Mouse (Mus musculus): ENCODE results near the gene Eef2.

The Eef2 gene

DNA sequence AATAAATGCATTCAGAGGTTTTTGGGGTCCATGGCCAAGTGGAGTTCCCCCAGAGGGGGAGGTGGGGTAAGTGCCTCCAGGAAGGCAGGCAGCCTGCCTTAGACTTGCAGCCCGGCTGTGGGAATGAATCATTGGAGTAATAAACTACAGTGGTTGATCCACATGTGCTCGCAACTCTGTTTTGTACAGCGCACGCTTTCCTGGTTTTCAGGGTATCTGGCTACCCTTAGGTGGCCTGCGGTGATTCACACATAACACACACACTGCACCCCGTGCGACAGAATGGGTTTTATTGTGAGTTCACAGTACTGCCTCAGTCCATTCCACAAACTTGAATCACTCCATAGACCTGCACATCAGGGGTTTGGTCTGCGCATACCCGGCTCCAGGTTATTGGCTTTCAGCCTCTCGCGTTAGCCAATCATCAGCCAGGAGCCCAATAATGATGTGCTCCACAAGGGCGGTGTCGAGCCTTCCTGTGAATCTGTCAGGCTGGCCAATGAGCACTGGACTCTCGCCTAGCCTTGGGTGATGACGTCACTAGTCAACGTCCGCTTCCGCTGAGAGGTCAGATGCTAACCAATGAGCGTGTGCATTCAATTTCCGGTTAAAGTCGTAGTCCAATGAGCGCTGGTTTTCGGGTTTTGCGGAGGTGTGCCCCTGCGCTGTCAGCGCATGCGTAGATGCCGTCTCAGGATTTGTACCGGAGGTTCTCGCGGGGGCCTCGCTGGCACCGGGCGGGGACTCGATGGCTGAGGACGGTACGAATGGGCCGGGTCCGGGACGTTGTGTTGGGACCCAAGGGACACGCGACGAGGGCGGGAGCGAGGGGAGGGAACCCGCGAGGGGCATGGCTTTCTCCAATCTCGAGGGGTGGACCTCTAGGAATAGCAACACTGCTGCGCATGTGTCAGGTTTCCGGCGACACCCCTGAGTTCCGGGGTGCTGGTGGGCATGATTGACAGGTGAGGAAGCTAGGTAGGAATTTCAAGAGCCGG lies 6.2 kb downstream of the Eef2 start, which contains the start of gene Dapk3:
Gene Dapk3 (plus strand): TSS at position 670 of the 998 bp plus-strand sequence.
- peak; percentile 89 to 90 for DNase-seq

DNA sequence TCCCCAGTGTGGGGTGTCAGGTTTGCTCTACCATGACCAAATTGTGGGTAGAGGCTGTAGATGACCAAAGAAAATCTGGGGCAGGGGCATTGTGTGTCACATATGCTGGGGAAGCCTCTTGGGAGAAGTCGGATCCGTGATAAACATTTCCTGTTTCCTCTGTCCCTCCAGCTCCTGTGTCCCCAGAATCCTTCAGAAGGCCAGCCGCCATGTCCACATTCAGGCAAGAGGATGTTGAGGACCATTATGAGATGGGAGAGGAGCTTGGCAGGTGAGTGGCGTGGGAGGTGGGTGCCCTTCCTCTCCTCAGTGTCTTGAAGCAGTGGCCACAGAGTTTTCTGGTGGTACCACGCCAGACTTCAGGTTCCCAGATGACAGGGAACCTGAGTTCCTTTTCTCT lies 7.4 kb downstream of the Eef2 start, which contains the start of gene 4930442H23Rik:
Gene 4930442H23Rik (minus strand): TSS at position 45 of the 400 bp plus-strand sequence.
- DNase-seq: no peak

DNA sequence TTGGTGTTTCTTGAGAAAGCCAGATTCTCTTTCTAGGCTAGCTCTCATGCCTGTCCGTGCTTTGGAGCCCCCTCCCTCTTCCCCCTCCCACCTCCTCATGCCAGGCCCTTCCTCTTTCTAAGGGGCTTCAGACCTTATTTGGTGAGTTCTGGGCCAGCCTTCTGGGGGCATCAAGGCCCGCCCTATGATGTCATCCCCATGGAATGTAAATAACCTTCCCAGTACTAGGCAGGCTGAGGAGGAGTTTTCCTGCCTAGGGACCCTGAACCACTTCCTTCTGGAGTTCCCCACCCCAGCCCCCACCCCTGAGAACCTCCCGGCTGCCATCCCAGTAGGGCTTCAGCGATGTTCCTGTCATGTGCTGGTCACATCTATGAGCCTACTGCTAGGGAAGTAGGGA lies 8.3 kb downstream of the Eef2 start:
- DNase-seq: no peak

DNA sequence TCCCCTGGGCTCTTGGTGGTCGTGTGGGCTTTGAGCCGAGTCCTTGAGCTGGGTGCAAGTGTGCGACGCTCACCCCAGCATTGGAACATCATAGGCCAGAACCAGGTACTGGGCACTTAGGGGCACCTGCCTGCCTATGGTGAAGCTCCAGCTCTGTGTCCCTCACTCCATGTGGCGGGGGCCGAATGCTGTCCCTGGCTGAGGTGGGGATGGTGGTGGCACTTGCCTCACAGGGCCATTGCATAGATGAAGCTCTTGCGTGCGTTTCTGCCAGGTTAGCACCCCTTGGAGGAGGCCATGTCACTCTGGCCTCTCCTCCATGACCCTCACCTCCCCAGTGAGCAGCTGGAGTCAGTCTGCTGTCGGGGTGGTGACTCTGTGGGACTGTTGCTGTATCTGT lies 10.7 kb downstream of the Eef2 start:
- DNase-seq: no peak

DNA sequence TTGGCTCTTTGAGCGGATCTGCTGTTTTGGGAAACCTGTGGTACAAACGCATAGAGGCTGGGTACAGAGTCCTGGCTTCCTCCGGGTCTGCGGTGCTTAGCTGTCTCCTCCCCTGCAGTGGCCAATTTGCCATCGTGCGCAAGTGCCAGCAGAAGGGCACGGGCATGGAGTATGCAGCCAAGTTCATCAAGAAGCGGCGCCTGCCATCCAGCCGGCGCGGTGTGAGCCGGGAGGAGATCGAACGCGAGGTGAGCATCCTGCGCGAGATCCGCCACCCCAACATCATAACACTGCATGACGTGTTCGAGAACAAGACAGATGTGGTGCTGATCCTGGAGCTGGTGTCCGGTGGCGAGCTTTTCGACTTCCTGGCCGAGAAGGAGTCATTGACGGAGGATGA lies 13.4 kb downstream of the Eef2 start:
- DNase-seq: no peak

DNA sequence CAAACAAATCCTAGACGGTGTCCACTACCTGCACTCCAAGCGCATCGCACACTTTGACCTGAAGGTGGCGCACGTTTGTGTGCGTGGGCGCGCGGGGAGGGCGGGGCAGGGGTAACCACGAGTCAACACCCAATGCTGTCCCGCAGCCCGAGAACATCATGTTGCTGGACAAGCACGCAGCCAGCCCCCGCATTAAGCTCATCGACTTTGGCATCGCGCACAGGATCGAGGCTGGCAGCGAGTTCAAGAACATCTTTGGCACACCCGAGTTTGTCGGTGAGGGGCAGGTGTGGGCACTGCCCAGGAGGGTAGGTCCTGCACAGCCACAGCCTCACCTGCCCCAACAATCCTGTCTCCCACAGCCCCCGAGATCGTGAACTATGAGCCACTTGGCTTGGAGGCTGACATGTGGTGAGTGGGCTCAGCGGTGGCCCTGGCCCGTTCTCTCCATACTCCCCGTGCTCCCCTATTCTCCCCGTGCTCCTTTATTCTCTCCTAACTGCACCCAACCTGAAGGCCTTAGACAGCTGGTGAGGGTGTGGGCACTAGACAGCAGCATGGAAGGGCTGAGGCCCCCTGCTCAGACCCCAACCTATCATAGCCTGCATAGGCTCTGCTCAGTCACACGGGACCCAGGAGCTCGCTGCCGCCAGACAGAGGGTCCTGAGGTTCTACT lies 13.9 kb downstream of the Eef2 start:
- DNase-seq: peak in 1 of 2 experiments; percentile 23

DNA sequence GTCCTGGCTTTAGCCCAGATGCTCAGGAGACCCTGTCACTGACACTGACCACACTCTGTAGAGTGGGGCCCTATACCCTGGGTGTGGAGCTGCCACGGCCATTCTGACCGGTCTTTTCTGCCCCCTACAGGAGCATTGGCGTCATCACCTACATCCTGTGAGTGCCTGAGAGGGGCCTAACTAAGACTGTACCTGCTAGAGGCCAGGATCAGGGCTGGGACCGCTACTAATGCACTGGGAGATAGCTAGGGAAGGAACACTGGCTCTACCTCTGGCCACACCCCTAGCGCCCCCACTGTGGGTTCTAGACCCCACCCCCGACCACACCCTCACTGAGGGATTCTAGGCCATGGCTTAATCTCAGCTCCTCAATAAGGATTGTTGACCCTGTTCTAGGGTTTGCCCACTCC lies 14.5 kb downstream of the Eef2 start:
- no peak for DNase-seq

DNA sequence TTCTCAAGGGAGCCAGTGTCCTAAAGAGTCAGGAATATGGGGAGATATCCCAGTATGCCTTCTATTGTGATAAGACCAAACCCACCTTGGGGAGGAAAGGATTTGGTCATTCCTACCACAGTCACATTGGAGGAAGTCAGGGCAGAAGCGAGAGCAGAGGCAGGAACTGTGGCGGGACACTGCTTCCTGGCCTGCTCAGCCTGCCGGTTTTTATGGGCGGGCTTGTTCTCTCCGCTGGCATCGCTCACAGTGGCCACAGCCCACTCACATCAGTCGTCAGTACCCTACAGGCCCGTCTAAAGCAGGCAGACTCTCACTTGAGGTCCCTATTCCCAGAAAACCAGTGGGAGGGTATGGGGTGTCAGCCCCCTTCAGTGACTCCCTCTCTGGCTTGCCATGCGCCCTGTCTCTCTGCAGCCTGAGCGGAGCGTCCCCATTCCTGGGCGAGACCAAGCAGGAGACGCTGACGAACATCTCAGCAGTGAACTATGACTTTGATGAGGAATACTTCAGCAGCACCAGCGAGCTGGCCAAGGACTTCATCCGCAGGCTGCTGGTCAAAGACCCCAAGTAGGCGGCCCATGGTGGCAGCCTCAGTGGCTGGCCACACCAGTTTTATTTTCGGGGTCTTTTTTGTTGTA lies 15.0 kb downstream of the Eef2 start:
- DNase-seq: no peak

DNA sequence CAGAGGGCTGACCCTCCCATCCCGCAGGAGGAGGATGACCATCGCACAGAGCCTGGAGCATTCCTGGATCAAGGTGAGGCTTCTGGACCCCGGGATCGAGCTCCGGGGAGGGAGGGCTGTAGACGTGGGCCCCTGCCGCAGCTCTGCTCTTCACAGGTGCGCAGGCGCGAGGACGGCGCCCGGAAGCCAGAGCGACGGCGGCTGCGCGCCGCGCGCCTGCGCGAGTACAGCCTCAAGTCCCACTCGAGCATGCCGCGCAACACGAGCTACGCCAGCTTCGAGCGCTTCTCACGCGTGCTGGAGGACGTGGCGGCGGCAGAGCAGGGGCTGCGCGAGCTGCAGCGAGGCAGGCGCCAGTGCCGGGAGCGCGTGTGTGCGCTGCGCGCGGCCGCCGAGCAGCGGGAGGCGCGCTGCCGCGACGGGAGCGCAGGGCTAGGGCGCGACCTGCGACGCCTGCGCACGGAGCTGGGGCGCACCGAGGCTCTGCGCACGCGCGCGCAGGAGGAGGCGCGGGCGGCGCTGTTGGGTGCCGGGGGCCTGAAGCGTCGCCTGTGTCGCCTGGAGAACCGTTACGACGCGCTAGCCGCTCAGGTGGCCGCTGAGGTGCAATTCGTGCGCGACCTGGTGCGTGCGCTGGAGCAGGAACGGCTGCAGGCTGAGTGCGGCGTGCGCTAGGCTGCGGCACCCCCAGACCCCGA lies 16.0 kb downstream of the Eef2 start:
- peak; percentile 80 to 85 for DNase-seq

DNA sequence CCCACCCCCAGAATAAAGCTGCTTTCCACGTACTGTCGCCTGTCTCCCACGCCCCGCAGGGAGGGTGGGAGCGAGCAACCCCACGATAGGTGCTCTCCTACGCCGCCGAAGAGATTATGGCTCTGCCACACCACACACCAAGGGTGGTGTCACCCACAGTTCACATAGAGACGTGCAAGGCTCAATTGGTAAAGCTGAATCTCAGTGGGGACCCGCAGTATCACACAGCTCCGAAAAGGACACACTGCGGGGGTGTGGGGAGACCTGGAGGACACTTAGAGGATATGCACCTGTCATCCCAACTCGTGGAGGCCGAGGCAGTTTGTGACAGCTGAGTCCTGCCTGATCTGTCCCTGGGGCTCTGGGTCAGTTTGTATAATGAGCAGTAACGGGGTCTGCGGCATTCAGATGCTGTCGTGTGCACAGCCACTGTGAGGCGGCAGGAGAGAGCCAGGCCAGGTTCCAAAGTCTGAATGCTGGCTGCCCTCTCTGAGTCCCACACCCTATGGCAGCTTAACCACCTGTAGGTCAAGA lies 16.6 kb downstream of the Eef2 start:
- no peak for DNase-seq

DNA sequence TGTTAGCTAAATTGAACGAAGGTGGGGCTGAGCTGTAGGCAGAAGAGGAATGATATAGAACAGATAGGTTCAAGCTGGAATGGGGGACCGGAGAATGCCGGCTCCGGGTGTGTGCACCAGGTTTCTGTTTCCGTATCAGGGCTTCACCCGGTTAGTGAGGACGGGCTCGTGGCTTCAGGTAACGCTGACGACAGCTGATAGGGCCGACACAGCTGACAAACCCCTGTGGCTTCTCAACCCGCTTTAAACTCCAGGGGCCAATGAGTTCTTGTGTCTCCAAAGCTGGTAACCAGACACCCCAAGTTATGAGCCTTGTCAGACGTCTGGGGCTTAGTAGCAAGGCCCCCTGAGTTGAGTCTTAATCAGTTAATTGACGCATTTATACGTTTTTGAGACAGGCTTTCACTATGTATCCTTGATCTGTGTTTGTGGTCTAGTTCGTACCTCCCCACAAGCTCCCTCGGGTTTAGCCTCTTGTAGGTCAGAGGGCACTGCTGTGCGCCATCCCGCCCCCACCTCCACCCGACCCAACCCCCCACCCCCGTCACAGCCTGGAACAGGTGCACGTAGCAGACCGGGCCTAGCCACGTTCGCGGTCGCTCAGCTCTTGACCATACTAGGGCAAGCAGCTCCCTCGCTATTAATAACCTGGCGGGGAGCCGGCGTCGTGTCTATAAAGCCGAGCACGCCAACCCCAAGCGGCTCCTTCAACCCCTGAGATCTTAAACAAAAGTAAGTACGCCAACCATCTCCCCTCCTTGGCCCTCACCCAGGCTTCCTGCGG lies 17.8 kb downstream of the Eef2 start:
- peak; percentile 51 to 60 for DNase-seq

DNA sequence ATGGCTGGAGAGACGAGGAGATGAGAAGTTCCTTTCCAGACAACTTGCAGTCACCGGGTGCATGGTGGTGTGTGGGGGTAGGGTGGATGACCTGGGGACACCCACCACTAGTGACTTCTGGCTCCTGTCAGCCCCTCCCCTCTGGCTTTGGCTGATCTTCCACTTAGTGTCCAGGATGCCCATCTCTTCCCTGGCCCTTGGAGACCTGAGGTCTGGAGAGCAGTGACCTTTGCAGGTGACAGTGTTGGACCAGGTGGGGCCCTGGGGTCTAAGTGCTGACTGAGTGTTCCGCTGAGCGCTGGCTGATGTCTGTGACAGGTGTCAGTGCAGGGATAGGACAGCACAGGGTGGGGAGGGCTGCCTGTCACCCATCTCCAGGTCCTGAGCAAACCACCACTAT lies 18.9 kb downstream of the Eef2 start:
- no peak for DNase-seq

DNA sequence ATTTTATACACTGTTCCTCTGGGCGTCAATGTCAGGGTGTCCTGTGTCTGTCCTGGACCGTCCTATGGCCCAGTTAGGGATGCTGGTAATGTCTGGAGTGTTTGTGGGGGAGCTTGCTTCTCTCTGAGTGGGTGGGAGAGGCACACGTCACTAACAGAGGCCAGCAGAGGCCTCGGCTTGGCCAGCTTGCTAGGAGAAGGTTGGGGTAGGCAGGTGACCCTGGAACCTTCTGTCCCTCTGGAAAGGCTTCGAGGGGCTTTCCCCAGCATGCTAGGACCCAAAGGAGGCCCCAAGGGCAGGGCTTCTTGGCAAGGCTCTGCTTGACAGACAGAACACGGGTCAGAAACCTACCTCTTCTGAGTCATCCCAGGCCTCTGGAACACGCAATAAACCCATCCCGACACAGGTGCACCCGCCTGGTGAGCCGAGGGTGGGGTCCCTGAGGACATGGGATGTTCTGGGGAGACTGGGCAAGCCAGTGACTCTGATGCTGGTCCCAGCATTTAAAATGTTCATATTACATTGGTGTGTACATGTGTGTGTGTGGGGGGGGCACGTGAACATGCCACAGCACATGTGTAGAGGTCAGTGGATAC lies 20.1 kb downstream of the Eef2 start:
- DNase-seq: no peak

DNA sequence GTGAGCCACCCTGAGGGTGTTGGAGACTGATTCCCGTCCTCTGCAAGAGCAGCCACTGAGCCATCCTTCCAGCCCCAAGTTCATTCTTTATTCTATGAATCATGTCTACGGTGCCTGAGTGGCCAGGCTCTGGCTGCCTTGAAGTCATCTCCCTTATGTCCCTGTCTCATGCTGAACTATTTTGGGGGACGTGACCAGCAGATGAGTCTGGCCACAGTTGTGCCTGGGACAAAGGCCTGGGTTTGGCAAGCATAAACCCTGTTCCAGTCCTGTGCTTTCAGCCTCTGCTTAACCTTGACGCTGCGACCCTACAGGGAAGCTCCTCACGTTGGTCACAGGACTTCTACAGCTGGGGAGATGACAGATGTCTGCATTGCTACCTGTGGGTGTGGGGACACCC lies 20.9 kb downstream of the Eef2 start:
- DNase-seq: no peak

DNA sequence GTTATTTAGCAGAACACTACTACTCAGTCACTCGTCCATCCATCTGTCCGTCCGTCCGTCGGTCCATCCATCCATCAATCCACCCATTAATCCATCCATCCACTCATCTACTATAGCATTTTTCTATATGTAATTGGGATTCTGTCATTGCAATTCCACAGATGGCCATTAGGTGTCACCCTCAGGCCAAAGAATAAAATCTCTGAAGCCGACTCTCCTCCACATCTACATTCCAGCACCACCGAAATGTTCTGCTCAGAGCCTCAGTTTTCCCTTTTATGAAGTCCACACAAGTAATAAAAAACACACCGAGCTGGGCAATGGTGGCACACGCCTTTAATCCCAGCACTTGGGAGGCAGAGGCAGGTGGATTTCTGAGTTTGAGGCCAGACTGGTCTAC lies 21.8 kb downstream of the Eef2 start:
- peak in 1 of 2 experiments; percentile 68 for DNase-seq

DNA sequence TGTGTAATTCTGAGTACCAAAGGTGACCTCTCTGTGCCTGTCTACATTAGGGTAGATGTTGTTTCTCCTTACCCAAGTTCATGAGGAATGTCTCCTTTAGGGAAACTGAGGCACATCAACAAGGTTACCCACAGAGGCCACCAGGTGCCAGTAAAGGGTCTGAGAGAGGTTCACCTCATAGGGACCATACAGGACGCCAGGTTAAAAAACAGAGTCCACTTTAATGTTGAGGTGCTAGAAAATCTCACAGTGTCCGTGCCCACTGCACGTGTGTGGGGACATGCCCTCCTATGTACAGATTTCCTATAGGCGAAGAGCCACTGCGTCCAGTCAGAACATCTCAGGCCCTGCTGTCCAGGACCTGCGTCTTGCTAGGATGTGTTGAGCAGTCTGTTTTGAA lies 22.6 kb downstream of the Eef2 start:
- DNase-seq: no peak

DNA sequence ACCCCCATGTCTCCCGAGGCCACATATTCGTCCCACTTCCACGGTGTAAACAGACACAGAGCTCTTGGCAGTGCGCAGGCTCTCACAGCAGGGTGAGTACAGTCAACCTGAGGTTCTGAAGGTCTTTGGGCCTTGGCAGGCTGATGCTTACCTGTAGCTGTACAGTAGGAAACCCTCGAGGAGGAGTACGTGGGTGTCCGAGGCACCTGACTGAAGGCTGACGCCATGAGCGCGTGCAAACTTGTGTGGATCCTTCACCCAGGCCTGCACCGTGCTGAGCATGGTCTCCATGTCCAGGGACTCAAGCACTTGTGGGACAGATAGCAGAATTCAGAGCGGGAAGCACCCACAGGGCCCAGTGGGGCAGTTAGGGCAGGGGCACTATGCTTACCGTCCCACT lies 23.7 kb downstream of the Eef2 start:
- no peak for DNase-seq

DNA sequence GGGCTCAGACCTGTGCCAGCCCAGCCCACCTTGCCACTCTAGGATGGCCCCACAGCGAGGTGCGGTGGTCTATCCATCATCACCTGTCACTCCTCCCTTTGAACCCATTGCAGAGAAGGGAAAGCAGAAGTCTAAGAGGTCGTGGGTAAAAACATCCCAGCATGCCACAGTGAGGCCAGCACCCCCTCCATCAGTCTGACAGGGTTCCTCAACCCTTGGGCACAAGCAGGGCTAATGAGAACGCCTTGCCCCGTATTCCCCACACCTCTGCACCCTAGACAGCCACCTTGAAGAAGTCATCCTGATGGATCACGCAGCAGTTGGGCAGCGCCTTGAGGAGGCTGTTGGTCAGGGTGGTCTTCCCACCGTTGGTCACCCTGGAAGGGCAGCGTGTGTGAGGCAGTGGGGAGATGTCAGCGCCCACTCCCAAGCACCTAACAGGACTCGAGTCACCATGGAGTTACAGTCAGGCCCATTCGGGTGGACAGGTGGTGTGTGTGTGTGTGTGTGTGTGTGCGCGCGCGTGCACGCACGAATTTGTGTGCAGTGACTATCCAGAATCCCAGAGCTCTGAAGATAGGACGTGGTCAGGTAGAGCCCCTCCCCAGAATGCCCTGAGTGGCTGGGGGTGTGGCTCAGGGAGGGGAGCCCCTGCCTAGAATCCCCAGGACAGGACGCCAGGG lies 24.3 kb downstream of the Eef2 start:
- no peak for DNase-seq

DNA sequence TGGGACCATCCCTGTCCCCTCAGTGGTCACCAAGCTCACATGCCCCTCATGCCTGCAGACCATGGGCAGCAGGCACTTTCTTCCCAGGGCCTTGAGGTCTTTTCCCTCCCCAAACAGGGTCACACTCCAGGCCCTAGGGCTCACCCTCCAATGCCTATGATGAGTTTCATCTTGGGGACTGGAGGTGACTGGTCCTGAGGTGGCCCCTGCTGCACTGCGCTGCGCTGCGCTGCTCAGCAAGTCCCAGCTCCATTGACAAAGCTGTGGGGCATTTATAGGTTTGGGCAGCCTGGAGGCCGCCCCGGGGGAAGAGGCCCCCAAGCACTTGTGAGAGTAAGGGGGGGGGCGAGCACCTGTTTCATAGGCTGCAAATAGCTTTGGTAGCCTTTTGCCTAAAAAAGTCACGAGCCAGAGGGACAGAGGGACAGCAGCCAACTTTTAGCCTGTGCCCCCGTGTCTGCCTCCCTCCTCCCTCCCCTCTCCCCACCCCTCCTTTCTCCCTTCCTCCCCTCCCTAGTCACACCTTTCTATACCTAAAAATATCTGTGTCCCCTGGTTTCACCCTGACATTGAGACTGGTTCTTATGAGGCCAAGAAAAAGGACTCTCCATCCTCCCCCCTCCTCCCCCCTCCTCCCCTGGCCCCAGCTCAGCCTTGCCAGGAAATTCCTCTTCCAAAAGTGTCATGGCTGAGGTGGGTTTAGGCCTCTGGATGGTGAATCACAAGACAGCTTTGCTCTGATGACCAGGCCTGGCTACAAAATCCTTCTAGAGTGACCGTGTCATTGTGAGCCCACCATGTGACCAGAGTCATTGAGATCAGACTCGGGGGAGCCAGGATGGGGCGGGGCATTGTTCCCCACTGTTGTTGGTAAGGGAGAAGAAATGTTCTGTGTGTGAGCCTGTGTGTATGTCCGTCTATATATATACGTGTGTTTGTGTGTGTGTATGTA lies 25.7 kb downstream of the Eef2 start, which contains the start of gene Nmrk2:
Gene Nmrk2 (minus strand): TSS at position 245 of the 952 bp plus-strand sequence.
- DNase-seq: no peak

Data from spleen, adult 18-20 months (tissue).